Mouse (Mus musculus): ENCODE results near the gene Nkrf. TPM values are rescaled to one million over a fixed set of nuclear protein-coding genes. Genes with fewer than 3 reads are reported as not detected.
A peak's percentile ranks its signal among the peaks of the same experiment; 100 is the strongest.

Gene Nkrf
- 2.6 and 2.9 TPM in 2 replicates for polyA plus RNA-seq (2014; fragmentation: Nextera tagmentation; extraction: Ambion mirVana)

DNA sequence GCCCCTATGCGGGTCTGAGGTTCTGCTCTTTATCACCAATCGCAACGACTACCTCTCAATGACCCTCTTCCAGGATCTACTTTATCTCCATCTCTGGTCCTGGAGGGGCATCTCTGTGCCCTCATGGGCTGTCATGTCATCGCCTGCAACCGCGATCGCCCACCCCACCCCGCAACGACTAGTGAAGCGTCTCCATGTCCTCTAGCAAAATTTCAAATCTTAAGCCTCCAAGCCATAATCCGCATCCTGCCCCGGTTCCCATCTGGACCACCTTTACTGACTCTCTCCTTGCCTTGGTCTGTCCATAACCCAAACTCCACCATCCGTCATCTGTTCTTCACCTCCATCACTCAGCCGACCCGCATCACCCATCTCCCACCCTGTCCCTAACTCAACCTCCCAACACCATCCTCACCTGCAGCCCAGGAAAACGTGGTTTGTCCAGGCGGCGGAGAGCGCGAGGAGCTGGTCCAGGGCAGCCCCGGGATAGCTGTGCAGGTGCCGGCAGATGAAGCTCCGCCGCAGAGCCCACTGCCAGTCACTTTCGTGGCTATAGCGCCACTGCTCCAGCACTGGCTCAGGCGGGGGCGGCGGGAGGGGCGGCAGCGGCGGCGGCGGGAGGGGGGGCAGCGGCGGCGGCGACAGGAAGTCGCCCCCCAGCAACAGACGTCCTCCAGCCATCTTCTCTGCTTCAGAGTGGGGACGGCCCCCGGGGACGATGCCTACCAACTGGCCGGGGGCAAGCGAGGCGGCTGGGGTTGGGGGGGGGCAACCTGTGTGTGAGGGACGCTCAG lies at the start of gene Nkrf:
Gene Nkrf (minus strand): TSS at position 579 of the 794 bp plus-strand sequence.
- ATAC-seq (ENCODE audit: insufficient number of reproducible peaks, low FRiP score, low TSS enrichment, low read depth) (peak; percentile 38; the same call in 1 of the 2 replicates), DNase-seq (ENCODE audit: low spot score) (peak; percentile 47)
- Histone ChIP-seq H3K4me3 (ENCODE audit: low read depth, low read length) (peak within 1 kb of the TSS; percentile 45), H3K9me3 (ENCODE audit: control insufficient read depth, low read length) (no peaks in the 10 kb centered on the region), H3K9ac (ENCODE audit: low read length) (peak within 1 kb of the TSS; percentile 44), H3K36me3 (ENCODE audit: control insufficient read depth, insufficient read depth, low read length) (no peaks in the 10 kb centered on the region), H3K27me3 (ENCODE audit: control insufficient read depth, insufficient read depth, low read length) (no peaks in the 10 kb centered on the region), H3K4me2 (ENCODE audit: low read depth, severe bottlenecking) (peak within 1 kb of the TSS; percentile 68), H3K4me1 (ENCODE audit: control insufficient read depth, insufficient read depth, low read length) (no peaks in the 10 kb centered on the region), H3K27ac (replicated peaks; ENCODE audit: low read depth, low read length) (no peak within 1 kb of the TSS; the same call in 1 of the 2 replicates)
- 18% methylated on average over 38 of the region's 47 CpGs for WGBS

DNA sequence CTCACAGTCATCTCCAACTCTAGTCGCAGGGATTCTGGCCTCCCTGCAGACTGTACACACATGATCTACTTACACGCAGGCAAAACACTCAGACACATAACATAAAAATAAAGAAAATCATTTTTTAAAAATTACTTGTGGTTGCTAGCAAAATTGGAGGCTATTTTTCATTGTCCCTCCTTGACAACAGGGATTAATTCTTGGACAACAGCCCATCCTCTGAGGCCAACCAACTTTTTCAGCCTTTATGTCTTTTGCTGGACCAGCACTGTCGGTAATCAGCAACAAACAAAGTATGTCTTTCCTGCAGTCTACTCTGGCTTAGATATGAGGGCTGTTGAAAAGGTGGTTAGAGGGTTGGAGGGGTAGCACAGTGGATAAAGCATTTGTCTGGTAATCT lies 38.4 kb upstream of the Nkrf start:
- Histone ChIP-seq H3K27me3 (ENCODE audit: control insufficient read depth, insufficient read depth, low read length) (no peaks in the 10 kb centered on the region), H3K27ac (replicated peaks; ENCODE audit: low read depth, low read length) (no peak overlapping the region), H3K4me1 (ENCODE audit: control insufficient read depth, insufficient read depth, low read length) (no peaks in the 10 kb centered on the region), H3K9ac (ENCODE audit: low read length) (no peak overlapping the region), H3K4me2 (ENCODE audit: low read depth, severe bottlenecking) (no peak overlapping the region), H3K4me3 (ENCODE audit: low read depth, low read length) (no peak overlapping the region), H3K36me3 (ENCODE audit: control insufficient read depth, insufficient read depth, low read length) (no peaks in the 10 kb centered on the region), H3K9me3 (ENCODE audit: control insufficient read depth, low read length) (no peaks in the 10 kb centered on the region)
- DNase-seq (ENCODE audit: low spot score), result no peak
- ATAC-seq (ENCODE audit: insufficient number of reproducible peaks, low FRiP score, low TSS enrichment, low read depth), result no peak
- 87% methylated on average over 3 of the region's 3 CpGs for WGBS

DNA sequence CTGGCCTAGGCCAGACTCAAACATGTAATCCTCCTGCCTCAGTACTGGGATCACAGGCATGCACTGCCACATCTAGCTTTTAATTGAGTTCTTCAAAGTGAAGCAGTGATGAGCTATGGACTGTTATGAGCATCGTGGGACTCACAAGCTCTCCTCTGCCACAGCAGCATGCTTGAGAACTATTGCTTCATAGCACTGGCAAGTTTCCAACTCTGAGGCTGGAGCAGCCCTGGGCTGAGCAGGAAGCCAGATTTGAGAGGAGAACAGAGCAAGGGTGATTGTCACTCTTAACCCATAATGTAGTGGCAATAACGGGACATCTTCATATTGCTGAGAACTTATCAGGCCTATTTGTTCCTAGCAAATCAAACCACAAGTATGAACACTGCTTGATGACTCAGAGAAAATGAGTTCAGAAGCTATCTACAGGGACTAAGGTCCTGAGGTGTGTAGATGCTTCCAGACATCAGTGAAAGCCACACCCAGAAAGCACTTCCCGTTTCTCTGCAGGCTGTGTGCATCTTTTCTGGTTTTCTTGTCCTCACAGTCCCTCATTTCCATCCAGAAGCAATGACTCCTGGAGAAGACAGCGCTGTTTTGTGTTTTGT lies 37.2 kb upstream of the Nkrf start:
- Histone ChIP-seq H3K4me3 (ENCODE audit: low read depth, low read length) (no peak overlapping the region), H3K36me3 (ENCODE audit: control insufficient read depth, insufficient read depth, low read length) (no peaks in the 10 kb centered on the region), H3K4me2 (ENCODE audit: low read depth, severe bottlenecking) (no peak overlapping the region), H3K9ac (ENCODE audit: low read length) (no peak overlapping the region), H3K4me1 (ENCODE audit: control insufficient read depth, insufficient read depth, low read length) (no peaks in the 10 kb centered on the region), H3K27me3 (ENCODE audit: control insufficient read depth, insufficient read depth, low read length) (no peaks in the 10 kb centered on the region), H3K27ac (replicated peaks; ENCODE audit: low read depth, low read length) (no peak overlapping the region), H3K9me3 (ENCODE audit: control insufficient read depth, low read length) (no peaks in the 10 kb centered on the region)
- DNase-seq (ENCODE audit: low spot score), result no peak
- ATAC-seq (ENCODE audit: insufficient number of reproducible peaks, low FRiP score, low TSS enrichment, low read depth), result no peak
- WGBS, result 86% methylated on average over 4 of the region's 4 CpGs

DNA sequence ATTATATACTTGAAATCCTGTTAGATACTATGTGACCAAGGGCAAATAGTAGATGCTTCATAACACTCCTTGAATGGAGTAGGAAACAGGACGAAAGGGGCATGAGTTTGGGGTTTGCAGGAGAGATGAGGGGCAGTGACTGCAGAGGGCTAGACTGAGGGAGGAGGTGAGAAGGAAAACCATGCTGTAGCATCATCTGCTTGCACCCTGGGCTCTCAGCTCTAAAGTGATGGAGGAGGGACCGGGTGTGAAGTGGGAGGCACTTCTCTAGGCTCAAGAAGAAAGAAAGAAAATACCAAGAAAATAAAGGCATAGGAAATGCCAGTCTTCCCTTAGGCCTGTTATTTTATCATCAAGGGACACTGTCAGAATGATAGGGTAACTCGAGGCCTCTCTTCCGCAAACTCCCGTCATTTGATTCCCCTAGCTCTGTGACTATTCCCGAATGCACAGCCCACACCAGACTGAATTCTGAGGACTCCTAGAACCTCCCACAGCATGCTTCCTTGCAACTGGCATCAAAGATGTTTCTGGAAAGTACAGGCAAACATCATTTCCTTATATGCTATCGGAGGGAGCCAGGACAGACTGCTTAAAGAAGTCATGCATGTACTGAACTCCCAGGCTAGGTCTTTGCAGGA lies 32.7 kb upstream of the Nkrf start:
- H3K4me1 ChIP-seq (ENCODE audit: control insufficient read depth, insufficient read depth, low read length), result no peaks in the 10 kb centered on the region
- no peak overlapping the region for H3K27ac ChIP-seq (replicated peaks; ENCODE audit: low read depth, low read length)
- ATAC-seq (ENCODE audit: insufficient number of reproducible peaks, low FRiP score, low TSS enrichment, low read depth) (no peak), DNase-seq (ENCODE audit: low spot score) (no peak)
- WGBS, result 65% methylated on average over 7 of the region's 7 CpGs
- no peaks in the 10 kb centered on the region for H3K36me3 ChIP-seq (ENCODE audit: control insufficient read depth, insufficient read depth, low read length)
- H3K4me2 ChIP-seq (ENCODE audit: low read depth, severe bottlenecking), result no peak overlapping the region
- no peak overlapping the region for H3K4me3 ChIP-seq (ENCODE audit: low read depth, low read length)
- H3K27me3 ChIP-seq (ENCODE audit: control insufficient read depth, insufficient read depth, low read length), result no peaks in the 10 kb centered on the region
- H3K9ac ChIP-seq (ENCODE audit: low read length), result no peak overlapping the region
- H3K9me3 ChIP-seq (ENCODE audit: control insufficient read depth, low read length), result no peaks in the 10 kb centered on the region

DNA sequence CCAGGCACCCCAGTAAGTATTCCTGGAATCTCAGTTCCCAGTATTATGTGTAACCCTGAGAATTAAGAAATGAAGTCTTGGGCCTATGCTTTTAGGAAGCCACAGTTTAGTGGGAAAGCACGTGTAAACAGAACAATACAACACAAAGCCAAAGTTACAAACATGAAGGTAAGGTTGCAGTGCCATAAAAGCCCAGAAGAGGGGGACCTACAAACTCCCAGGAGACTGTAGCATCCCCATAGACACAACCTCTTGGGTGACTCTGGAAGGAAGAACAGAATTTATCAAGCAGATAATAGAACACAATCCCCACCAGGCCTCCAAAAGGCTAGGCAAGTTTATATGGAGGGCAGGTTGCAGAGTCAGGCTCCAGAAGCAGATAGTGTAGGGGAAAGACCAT lies 27.9 kb upstream of the Nkrf start:
- DNase-seq (ENCODE audit: low spot score), result no peak
- 42% methylated on average over 1 of the region's 1 CpGs for WGBS

DNA sequence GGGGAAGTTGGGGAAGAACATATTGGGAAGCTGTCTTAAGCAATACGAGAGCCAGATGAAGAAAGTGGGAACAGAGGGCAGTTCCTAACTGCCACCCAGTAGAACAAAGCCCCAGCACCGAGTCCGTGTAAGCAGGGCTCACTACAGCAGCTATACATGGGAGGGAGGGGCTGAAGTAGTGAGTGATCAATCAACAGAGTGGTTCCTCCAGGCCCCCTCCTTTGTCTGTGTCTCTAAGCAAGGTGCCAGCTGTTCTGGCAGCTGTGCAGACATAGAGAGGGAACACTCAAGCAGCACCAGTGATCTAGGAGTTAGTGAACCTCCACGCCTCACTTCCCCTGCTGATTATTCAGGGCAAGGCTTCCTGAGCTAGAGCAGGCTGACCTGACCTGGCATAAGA lies 27.0 kb upstream of the Nkrf start:
- 79% methylated on average over 4 of the region's 4 CpGs for WGBS
- H3K4me1 ChIP-seq (ENCODE audit: control insufficient read depth, insufficient read depth, low read length), result no peaks in the 10 kb centered on the region

More for the DNA sequence above, 27.9 kb upstream of the Nkrf start:
- no peak overlapping the region for H3K27ac ChIP-seq (replicated peaks; ENCODE audit: low read depth, low read length)
- H3K36me3 ChIP-seq (ENCODE audit: control insufficient read depth, insufficient read depth, low read length), result no peaks in the 10 kb centered on the region; the same call in 1 of the 2 replicates
- ATAC-seq (ENCODE audit: insufficient number of reproducible peaks, low FRiP score, low TSS enrichment, low read depth), result no peak
- no peaks in the 10 kb centered on the region for H3K4me1 ChIP-seq (ENCODE audit: control insufficient read depth, insufficient read depth, low read length)
- no peaks in the 10 kb centered on the region for H3K27me3 ChIP-seq (ENCODE audit: control insufficient read depth, insufficient read depth, low read length)
- H3K4me3 ChIP-seq (ENCODE audit: low read depth, low read length), result no peak overlapping the region
- no peaks in the 10 kb centered on the region for H3K9me3 ChIP-seq (ENCODE audit: control insufficient read depth, low read length)
- no peak overlapping the region for H3K4me2 ChIP-seq (ENCODE audit: low read depth, severe bottlenecking)
- H3K9ac ChIP-seq (ENCODE audit: low read length), result no peak overlapping the region

DNA sequence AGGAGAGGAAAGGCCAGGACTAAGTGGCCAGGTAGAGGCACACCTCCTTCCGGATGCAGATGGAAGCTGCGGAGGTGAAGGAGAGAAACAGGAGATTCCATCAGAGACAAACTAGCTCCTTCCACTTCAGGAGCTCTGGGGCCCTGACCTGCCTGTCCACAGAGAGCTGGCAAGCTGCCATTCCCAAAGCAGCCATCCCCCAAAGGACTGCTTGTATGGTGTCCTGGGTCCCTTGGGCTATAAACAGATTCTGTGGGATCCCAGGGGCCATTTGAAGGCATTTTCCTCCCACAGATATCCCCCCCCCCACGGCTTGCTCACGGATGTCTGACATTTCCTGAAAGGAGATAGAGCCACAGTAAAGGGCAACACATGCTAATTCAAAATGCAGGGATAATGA lies 26.1 kb upstream of the Nkrf start:
- Histone ChIP-seq H3K4me3 (ENCODE audit: low read depth, low read length) (no peak overlapping the region), H3K4me2 (ENCODE audit: low read depth, severe bottlenecking) (no peak overlapping the region), H3K9ac (ENCODE audit: low read length) (no peak overlapping the region), H3K27me3 (ENCODE audit: control insufficient read depth, insufficient read depth, low read length) (no peaks in the 10 kb centered on the region), H3K4me1 (ENCODE audit: control insufficient read depth, insufficient read depth, low read length) (no peaks in the 10 kb centered on the region), H3K36me3 (ENCODE audit: control insufficient read depth, insufficient read depth, low read length) (no peaks in the 10 kb centered on the region; the same call in 1 of the 2 replicates), H3K9me3 (ENCODE audit: control insufficient read depth, low read length) (no peaks in the 10 kb centered on the region), H3K27ac (replicated peaks; ENCODE audit: low read depth, low read length) (no peak overlapping the region)
- WGBS, result 88% methylated on average over 4 of the region's 4 CpGs
- DNase-seq (ENCODE audit: low spot score) (no peak), ATAC-seq (ENCODE audit: insufficient number of reproducible peaks, low FRiP score, low TSS enrichment, low read depth) (no peak)

More for the DNA sequence above, 27.0 kb upstream of the Nkrf start:
- H3K36me3 ChIP-seq (ENCODE audit: control insufficient read depth, insufficient read depth, low read length), result no peaks in the 10 kb centered on the region; the same call in 1 of the 2 replicates
- H3K9ac ChIP-seq (ENCODE audit: low read length), result no peak overlapping the region
- H3K4me3 ChIP-seq (ENCODE audit: low read depth, low read length), result no peak overlapping the region
- DNase-seq (ENCODE audit: low spot score) (no peak), ATAC-seq (ENCODE audit: insufficient number of reproducible peaks, low FRiP score, low TSS enrichment, low read depth) (no peak)
- no peak overlapping the region for H3K4me2 ChIP-seq (ENCODE audit: low read depth, severe bottlenecking)
- H3K27me3 ChIP-seq (ENCODE audit: control insufficient read depth, insufficient read depth, low read length), result no peaks in the 10 kb centered on the region
- no peak overlapping the region for H3K27ac ChIP-seq (replicated peaks; ENCODE audit: low read depth, low read length)
- no peaks in the 10 kb centered on the region for H3K9me3 ChIP-seq (ENCODE audit: control insufficient read depth, low read length)

DNA sequence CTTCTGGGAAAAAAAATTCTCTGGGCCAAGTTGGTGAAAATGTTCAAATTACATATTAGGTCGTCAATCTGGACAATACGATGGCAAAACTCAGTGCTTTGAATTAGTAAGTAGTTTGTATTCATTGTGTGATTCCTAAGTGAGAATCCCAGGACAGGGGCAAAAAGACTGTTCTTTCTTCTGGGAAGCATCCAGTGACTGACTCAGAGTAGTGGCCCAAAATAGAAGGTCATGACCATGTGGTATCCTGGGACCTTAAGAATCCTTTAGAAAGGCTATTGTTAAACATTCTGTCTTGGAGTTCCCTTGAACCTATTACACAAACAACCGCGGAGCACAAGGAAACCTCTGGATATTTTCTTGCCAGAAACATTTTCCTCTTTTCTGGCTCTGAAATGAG lies 18.6 kb upstream of the Nkrf start:
- Histone ChIP-seq H3K9me3 (ENCODE audit: control insufficient read depth, low read length) (no peaks in the 10 kb centered on the region), H3K4me3 (ENCODE audit: low read depth, low read length) (no peak overlapping the region), H3K4me2 (ENCODE audit: low read depth, severe bottlenecking) (no peak overlapping the region), H3K27ac (replicated peaks; ENCODE audit: low read depth, low read length) (no peak overlapping the region), H3K9ac (ENCODE audit: low read length) (no peak overlapping the region), H3K4me1 (ENCODE audit: control insufficient read depth, insufficient read depth, low read length) (no peaks in the 10 kb centered on the region), H3K27me3 (ENCODE audit: control insufficient read depth, insufficient read depth, low read length) (no peaks in the 10 kb centered on the region), H3K36me3 (ENCODE audit: control insufficient read depth, insufficient read depth, low read length) (no peaks in the 10 kb centered on the region; the same call in 1 of the 2 replicates)
- WGBS, result 93% methylated on average over 4 of the region's 4 CpGs
- DNase-seq (ENCODE audit: low spot score), result no peak
- no peak for ATAC-seq (ENCODE audit: insufficient number of reproducible peaks, low FRiP score, low TSS enrichment, low read depth)
